Mouse (Mus musculus) CD4-positive, CD25-positive, alpha-beta regulatory T cell, adult 4 months (primary cell): ENCODE data around the gene Pgpep1l. TPM values are rescaled to one million over a fixed set of nuclear protein-coding genes. Genes with fewer than 3 reads are reported as not detected.
A peak's percentile ranks its signal among the peaks of the same experiment; 100 is the strongest.

ENCODE experiments used
- ATAC-seq: one replicate; pipeline ENCODE4 v1.8.0; 2017
- polyA plus RNA-seq, 2 experiments: library from polyadenylated mRNA; unstranded; fragments of 100-300 nt; shearing (Covaris generic); gene quantifications; one replicate each; pipeline ENCODE4 v1.2.1; 2017

The Pgpep1l gene
- polyA plus RNA-seq, 2 experiments from 2014 or later: 6.2 to 6.6 TPM

DNA sequence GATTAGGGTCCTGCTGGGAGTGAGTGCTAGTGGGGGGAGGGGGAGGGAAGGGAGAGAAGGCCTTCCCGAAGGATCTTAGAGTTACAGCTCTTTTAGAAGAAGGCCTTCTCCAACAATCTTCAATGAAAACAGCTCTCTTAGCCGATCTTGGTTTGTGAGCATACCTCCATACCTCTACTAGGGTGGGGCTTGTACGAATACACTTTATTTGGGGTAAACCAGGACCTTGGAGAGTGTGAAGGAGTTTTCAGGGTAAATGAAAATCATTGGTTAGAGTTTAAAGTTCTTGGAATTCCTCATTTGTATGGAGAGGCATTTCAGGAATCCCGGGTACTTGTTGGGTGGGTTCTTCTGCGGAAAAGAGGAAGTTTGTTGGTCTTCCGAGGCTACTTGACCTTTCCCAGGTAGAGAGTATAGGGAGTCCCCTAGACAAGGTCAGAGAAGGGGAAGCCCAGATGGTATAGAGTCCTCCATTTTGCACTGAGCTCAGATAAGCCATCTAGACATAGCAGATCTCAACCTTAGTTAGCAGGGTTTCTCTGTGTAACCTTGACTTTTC lies 4.4 kb downstream of the Pgpep1l start:
- no peak for ATAC-seq

DNA sequence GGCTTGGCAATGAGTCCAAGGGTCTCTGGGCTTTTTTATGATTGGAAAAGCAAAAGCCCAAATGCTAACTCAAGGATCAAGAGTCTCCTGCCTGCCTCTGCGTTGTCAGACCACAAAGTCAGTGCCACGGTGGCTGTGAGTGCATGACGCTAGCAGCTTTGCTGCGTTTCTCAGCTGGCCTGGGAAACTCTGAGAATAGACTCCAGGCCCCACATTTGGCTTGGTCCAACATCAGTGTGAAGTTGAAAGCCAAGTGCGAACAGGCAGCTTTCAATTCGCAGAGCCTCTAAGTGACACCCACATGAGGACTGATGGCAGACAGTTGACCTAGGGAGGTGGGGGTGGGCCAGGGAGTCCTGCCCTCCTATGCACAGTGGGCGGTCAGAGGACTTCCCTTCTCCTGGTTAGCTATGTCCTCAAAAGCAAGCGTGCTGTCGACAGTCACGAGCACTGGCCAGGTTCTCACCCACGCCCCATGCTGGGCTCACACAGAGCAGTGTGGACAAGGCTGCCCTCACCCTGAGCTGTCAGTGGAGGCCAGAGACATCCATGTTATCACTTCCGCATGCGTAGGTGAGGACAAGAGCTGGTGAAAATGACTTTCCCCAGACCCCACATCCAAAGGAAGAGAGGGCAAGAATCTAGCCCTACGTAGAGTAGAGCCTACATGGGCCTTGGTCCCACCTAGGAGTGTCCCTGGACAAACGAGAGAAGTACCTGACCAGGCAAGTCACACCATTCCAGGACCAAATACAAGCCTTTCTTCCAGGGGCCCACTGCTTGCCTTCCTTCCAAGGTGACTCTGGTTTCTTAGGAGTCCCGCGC lies 5.5 kb downstream of the Pgpep1l start:
- ATAC-seq: peak; percentile 30

DNA sequence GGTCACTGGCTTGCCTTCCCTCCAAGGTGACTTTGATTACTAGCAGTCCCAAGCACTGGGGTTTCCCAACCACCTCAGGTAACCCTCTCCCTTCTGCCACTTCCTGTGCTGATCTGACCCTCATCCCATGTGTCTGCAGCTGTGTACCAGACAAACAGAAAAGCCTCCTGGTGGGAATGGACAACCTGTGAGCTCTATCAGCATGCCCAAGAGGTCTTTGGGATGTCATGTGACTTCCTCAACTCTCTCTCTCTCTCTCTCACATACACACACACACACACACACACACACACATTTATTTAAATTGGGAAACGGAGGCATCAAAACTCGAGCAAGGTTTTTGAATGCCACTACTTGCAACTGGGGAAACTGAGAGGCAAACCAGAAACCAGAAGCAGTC lies 6.3 kb downstream of the Pgpep1l start:
- ATAC-seq: peak; percentile 67

DNA sequence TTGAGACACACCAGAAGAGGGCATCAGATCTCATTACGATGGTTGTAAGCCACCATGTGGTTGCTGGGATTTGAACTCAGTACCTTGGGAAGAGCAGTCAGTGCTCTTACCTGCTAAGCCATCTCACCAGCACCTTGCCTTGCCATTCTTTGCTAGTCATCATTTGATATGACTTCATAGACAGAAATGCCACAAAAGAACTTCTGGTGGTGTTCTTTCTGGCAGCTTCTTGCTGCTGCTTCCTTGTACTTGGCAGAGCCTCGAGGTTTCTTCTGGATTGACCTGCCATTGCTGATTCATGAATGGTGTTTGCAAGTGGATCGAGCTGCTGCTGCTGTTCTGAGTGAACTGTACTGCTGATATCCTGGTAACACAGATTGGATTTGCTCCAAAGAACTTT lies 13.1 kb downstream of the Pgpep1l start:
- no peak for ATAC-seq

DNA sequence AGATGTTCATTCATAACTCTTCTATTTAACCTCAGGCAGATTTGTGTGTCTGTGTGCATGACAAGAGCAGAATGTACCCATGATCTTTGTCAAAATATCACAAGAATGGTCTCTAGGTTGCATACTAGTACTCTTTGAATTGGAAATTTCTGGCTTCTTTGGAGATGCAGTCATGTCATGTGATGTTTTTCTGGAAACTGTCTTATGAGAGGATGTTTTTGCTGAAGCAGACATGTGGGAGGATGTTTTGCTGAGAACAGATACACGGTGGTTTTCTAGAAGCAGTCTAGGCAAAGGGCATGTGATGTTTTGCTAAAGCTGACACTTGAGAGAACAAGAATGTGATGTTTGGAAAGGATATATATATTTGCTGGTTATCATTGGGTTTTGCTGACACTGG lies 13.6 kb downstream of the Pgpep1l start:
- ATAC-seq: peak; percentile 88

DNA sequence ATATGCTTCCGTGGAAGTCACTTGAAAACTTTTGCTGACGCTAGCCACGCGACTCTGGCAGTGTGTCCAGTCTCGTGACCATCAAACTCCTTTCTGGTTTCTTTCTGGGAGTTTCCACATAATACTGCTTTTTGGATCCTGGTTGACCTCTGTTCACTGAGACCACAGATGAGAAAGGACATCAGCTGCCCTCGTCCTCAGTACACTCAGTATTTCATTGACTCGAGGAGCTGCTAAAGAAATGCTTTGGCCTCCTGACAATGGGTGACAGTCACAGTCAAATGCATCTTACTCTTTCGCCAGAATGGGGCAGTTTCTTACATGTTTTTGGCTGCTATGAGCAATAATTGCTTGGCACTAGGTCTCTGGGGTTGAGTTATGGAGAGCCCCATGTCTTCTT lies 17.8 kb downstream of the Pgpep1l start:
- no peak for ATAC-seq

DNA sequence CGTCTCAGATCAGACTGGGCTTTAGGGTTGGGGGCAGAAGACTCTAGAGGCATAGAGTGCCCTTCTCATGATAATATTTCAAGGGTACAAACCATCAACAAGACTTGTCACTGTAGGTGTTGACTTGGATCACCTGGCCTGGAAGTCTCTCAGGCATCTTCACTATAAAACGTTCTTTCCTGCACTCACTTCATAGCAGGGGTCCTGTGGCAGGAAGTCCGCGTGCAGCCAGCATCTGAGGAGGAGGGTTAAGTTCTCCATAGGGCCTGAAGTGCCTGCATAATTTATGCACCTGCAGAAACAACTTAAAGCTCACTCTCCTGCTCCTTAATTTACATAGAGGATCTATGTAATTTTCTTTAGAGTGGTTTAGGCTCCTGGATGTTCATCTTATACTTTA lies 18.4 kb downstream of the Pgpep1l start:
- no peak for ATAC-seq

DNA sequence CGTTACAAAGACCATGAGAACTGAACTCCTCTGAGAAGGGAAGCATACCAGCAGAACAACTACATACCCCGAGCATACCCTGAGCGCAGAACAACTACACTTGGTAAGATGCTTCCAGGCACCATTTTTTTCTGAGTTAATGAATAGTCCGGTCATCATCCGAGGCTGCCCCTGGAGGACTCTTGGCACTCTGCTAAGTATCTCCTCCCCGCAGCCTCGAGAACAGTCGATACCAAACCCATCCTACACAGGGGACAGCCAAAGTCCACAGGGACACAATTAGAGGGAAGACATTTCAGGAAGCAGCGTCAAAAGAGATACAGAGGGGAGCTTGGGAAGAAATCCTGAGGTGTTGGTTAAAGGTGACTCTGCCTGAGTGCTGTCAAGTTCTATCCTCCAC lies 22.8 kb downstream of the Pgpep1l start:
- no peak for ATAC-seq

DNA sequence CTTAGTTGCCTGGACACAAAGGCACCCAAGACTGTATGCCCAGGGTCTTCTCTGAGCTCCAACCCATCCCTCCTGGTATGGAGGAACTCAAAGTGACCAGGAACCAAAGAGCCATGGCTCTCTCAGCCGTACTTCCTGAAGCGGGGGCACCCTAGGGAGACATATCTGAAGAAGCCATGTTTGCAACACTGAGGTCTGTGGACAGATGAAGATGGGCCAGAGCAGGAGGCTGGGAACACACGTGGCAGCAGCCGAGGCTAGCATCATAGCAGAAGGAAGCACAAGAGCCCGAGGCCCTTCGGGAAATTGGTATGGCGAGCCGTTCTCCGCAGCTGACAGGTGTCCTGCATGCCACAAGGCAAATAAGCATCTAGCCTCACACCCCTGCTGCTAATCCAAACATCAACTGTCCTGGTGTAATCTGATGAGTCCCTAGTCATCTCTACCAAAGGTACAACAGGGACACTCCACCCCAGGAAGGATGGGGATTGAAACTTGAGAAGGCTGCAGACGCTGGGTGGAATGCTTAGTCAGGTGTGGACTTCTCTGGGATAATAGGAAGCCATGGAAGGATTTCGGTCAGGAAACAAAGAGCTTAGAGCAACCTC lies 24.7 kb downstream of the Pgpep1l start:
- ATAC-seq: no peak

DNA sequence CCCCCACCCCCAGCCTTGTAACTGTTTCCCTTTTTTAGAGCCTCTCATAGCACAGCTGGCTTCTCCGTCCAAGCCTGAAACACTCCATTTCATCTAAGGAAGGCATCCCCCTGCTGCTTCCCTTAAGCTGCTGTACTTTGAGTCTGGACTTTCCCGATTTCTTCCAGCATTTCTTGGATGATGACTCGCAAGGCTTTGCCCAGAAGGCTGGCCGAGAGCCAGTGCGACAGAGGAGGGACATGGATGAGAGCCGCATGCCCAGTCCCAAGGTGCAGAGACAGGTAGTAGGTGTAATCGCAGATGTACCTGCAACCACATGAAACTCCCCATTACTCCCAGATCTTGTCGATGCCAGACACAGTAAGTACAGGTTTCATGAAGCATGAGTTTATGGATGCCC lies 27.2 kb downstream of the Pgpep1l start:
- ATAC-seq: no peak

DNA sequence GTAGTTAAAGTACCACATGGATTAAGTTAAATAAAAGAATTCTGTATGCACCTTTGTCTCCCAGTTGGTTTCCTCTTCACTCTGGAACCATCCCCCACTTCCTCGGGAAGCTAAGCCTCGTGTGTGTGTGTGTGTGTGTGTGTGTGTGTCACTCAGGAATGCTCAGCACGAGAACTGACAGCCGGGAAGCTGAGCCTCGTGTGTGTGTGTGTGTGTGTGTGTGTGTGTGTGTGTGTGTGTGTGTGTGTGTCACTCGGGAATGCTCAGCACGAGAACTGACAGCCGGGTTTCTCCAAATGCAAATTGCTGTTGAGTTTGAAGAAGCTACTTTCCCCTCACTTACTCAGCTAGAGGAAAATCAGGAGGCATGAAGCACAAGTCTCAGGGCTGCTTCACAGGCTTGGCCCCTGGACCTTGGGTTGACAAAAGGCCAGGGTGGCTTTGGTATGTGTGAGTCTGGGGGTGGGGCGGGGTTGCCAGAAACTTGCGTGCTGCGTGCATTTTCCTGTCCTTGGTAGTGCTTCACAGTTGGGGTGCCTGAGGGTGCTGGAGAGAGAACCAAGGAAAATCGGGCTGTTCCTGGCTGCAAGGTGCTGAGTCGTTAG lies 30.3 kb downstream of the Pgpep1l start:
- no peak for ATAC-seq

DNA sequence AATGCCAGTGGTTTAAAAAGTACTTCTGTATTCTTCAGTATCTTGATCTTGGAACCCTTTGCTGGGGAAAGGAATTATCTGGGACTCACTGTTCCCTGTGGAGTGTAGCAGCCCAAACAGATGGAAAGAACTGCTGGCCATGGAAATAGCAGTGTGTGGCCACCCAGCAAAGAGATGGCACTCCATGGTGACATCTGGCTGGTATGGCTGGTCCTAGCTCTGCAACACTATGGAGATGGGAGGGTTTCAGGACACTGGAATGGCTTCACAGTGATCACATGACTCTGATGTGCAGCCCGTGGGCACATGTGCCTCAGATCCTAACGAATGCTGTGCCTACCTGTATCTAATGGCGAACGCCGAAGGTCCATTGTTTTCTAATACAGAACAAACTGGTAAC lies 31.5 kb downstream of the Pgpep1l start:
- ATAC-seq: no peak

DNA sequence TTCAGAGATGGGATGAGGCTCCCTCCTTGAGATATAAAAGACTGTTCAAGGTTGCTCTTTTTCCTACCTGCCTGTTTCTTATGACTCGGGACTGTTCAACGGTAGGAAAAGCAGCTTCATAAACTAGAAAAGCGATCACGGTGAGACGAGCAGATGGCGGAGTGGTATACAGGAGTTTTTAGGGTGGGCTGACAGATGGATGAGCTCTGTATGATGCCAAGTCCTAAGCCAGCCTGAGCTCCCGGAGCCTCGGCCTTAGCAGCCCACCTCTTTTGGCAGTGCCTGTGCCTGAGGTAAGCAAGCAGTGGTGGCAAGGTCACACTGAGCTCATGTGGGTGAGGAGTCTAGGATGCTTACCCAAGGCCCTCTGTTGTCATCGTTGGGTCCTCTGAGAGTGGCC lies 33.2 kb downstream of the Pgpep1l start:
- ATAC-seq: no peak

DNA sequence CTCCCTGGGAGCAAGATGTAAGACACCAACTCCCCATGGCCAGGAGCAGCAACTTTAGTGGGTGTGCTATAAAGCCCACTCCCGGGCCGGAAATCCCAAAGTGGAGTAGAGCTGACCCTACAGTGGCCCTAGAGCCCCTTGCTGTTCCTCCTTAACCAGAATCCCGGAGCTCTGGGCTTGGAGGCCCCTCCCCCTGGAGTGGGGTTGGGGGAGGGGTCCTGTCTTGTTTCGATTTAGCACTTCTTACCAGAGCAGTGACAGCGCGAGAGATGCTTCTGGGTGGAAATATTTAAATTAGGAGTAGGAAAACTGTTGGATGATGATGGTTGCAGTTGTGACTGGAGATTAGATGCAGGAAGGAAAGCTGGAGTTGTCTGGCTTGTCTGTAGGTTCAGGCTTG lies 35.5 kb downstream of the Pgpep1l start:
- ATAC-seq: no peak

DNA sequence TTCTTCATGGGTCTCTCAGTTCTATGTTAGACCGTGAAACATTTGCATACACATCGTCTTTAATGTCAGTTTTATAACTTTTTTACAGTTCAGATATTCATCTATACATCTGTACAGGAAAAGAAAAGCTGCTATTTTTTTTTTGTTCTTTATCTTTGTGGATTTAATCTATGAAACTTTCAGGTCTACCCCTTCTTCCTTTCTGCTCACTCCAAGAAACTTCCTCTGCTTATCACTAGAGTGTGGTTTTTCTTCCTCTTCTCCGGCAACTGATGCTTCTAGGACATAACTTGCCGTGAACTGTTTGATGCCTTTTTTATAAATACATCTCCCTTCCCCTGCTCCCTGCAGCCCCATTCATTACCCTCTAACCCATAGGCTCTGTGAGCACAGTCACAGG lies 36.4 kb downstream of the Pgpep1l start:
- ATAC-seq: no peak

DNA sequence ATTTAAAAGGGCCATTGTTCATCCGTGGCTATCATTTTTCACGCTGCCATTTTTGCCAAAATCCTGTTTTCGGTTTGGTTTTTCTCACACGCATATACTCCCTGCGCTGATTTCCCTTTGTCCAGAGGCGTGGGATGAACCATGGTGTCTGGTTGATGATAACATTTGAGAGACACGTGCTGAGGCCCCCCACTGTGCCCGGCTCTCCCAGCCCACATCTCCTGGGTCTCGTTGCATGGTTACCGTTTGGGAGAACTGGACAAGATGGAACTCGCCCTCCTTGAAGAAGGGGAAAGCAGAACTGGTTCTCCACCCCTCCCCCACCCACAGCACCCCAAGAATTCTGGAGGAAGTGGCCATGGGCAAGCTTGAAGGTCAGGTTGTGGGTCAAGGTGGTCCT lies 37.0 kb downstream of the Pgpep1l start:
- ATAC-seq: no peak

DNA sequence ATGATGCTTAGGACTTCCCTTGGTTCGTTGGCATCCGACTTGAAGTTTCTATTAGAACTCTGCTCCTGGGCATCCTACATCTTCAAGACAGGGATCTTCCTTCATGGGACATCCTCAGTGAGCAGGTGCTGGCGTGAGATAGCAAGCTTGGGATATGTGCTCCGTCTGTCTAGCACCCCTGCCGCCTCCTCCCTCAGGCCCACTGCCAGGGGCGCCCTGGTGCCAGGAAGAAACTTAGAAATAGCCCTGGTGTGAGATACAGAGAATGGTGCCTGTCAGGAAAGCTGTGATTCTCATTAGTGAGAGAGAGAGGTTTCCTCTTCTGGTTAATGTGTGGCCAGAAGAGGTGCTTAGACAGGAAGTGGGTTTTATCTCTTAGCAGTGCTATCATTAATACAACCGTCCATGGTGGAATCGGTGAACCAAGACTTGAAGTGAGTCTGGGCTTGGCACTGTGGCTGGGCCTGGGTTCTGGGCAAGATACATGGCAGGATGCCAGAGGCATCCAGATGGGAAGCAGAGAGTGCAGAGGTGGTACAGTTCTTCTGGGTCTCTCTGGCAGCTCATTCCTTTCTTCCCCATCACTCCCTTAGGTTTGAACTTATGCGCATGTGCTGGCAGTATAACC lies 38.5 kb downstream of the Pgpep1l start:
- ATAC-seq: peak; percentile 93

DNA sequence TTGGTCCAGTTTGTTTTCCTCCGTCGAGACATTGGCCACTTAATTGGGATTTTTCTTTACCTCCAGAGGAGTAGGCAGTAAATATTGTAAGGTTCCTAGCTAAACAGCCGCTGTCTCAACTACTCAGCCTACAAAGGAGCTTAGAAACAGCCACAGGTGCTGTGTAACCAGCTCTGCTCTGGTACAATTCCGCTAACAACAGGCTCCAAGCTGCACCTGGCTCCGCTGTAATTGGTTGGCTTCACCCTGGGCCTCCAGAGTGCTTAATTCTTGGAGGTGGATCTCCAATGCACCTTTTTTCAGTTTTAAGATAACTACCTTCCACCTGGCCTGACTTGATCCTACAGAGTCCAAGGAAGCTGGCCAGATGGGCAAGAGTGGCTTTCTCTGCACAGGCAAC lies 40.0 kb downstream of the Pgpep1l start:
- no peak for ATAC-seq

DNA sequence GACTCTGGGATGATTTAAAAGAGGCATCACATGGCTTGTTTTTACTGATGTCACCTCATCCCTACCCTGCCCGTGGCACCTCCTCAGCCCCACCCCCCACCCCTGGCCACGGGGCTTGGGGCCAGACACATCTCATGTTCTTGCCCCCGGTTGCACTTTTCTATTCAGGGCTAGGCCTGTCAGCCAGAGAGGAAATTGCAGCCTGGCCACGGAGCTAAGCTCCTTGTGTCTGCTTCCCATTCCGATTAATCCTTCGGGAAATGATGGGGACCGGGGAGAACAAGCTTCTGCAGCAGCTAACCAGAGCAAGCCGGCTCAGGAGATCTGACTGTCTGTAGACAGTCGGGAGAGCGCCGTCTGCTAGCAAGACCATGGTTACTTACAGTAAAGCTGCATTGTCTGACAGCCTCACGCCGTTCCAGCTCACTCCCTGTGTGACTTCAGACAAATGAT lies 40.7 kb downstream of the Pgpep1l start:
- no peak for ATAC-seq

DNA sequence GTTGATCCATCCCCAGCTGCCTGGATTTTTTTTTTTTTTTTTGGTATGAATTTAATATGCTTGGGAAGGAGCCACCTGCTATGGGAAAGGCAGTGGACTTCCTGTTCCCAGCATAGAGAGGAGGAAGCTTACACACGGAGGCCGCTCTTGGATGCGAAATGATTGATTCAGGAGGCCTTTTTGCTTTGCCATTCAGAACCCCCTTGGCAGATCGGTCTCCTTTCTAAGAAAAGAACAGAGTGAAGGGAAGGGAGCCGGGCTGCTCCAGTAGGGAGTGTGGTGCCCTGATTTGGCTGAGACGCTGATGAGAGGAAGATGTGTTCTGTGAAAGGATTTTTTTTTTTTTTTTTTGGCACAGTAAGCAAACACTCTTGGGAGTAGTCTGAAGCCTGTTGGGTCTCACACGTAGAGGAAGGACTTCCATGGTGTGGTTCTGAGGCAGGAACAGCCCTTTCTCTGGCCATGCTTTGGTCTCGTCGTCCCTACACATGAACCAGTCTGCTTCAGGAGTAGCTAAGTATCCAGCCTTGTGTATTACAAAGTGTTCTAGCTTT lies 42.3 kb downstream of the Pgpep1l start:
- no peak for ATAC-seq

DNA sequence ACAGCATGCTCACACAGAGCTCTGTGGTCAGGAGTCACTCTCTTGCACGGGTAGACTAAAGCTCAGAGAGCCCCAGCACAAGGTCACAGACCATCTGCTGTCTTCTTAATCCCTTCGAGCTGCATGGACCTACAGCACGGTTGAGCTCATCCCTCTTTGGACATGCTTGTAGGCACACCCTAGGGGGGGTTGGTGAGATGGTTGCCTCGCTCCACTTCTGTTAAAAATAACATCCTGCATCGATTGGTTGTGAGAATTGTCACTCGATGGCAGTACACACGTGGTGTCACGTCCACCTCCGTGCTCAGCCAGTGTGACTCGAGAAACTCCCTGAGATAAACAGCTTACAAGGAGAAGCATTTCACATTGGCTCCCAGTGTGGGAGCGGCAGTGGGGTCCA lies 45.2 kb downstream of the Pgpep1l start:
- ATAC-seq: no peak

DNA sequence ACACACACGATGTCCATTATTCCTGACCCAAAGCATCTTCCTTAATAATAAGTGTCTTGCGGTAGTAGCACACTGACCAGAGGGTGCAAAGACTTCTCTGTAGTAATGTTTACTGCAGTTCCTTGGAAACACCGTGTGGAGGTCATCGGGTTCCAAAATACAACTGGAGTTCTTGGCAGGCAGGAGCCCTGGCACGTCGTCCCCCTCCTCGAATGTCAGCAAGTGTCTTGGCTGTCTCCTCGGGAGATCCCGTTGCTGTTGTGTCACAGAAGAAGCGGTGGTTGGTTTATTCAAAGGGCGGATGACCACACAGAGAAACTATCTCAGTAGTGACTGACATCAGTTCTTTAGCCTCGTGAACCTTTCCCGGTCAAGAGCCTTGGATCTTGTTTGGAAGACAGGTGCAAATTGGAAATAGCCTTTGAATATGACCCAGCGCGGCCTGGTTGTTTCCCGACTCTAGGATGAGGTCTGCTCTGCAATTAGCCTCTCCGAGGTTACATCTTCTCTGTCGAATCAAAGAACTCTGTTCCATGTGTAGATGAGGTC lies 48.4 kb downstream of the Pgpep1l start:
- ATAC-seq: no peak

DNA sequence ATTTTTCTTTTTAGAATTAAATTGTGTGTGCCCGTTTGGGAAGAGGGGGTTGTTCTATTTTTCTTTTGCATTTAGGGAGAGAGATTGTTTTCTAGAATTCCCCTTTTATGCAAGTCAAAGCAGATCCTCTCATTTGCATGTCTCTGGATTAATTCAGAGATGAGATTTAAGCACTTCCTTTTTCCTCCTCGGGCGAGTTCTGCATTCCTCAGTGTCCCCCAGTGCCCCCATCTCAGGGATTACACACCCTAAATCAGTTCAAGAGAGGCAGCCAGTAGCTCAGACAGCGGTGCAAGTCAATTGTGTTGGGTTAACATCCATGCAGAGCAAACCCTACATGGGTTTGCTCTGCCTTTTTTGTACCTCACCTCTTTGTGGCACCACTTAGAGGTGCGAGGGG lies 50.2 kb downstream of the Pgpep1l start:
- ATAC-seq: no peak
